In genomic region chr12:88360441-88361119, GRCm38 (mm10) we compare ENCODE assay signal across 8 mouse cellular contexts. TPM values are rescaled to one million over a fixed set of nuclear protein-coding genes. Genes with fewer than 3 reads are reported as not detected.
DNase-seq lines count a peak whose midpoint lies in the region; ATAC-seq and TF ChIP-seq lines count a peak whose summit lies in the region.

Gene Adck1, plus strand, starts transcription at chr12:88360554.

- H3K9ac ChIP-seq in ES-Bruce4 (ENCODE audit: low read depth, poor library complexity, severe bottlenecking): peak within 1 kb of the TSS; percentile 11
- H3K9ac ChIP-seq in forebrain, embryonic 14.5 days (ENCODE audit: low read length): peak within 1 kb of the TSS; percentile 66
- peak within 1 kb of the TSS; percentile 65 for H3K9ac ChIP-seq in neural tube, embryonic 15.5 days (replicated peaks)

- no peaks in the 10 kb centered on the region for H3K9me3 ChIP-seq in ES-Bruce4 (replicated peaks; ENCODE audit: control insufficient read depth, insufficient read depth, low read length, poor library complexity, severe bottlenecking)
- H3K9me3 ChIP-seq in forebrain, embryonic 14.5 days (replicated peaks; ENCODE audit: control insufficient read depth, low read length): no peaks in the 10 kb centered on the region
- H3K9me3 ChIP-seq in neural tube, embryonic 15.5 days (replicated peaks): no peaks in the 10 kb centered on the region

- TF ChIP-seq CTCF in ES-Bruce4 (IDR thresholded peaks at IDR 0.05; ENCODE audit: low read depth, low read length): no peak

- WGBS in forebrain, embryonic 14.5 days: under 1% methylated on average over 38 of the region's 38 CpGs
- WGBS in neural tube, embryonic 15.5 days: under 1% methylated on average over 38 of the region's 38 CpGs

- H3K36me3 ChIP-seq in ES-Bruce4 (ENCODE audit: control insufficient read depth, insufficient read depth, low read length, poor library complexity, severe bottlenecking): no peaks in the 10 kb centered on the region
- no peaks in the 10 kb centered on the region for H3K36me3 ChIP-seq in forebrain, embryonic 14.5 days (ENCODE audit: control insufficient read depth, insufficient read depth, low read length)
- no peaks in the 10 kb centered on the region for H3K36me3 ChIP-seq in neural tube, embryonic 15.5 days

- DNase-seq in forebrain, embryonic 14.5 days (ENCODE audit: low spot score): peak; percentile 96
- peak; percentile 86 to 90 for DNase-seq in heart, postnatal 14 days
- peak; percentile 95 for DNase-seq in layer of hippocampus, adult 11-12 months (ENCODE audit: low spot score)
- DNase-seq in lung, adult 18-20 months: peak; percentile 92
- peak; percentile 89 for DNase-seq in testis, postnatal 14 days (ENCODE audit: low spot score)

- no peaks in the 10 kb centered on the region for H3K4me1 ChIP-seq in ES-Bruce4 (ENCODE audit: control insufficient read depth, insufficient read depth, low read length)
- no peaks in the 10 kb centered on the region for H3K4me1 ChIP-seq in forebrain, embryonic 14.5 days (ENCODE audit: control insufficient read depth, insufficient read depth, low read length)
- H3K4me1 ChIP-seq in neural tube, embryonic 15.5 days: peaks cover 8% of the 10 kb centered on the region; the same call in 1 of the 2 replicates

- H3K27me3 ChIP-seq in ES-Bruce4 (ENCODE audit: control insufficient read depth, insufficient read depth, low read length, poor library complexity, severe bottlenecking): no peaks in the 10 kb centered on the region; the same call in 1 of the 2 replicates
- H3K27me3 ChIP-seq in forebrain, embryonic 14.5 days (replicated peaks; ENCODE audit: control insufficient read depth, insufficient read depth, low read length): no peaks in the 10 kb centered on the region
- no peaks in the 10 kb centered on the region for H3K27me3 ChIP-seq in neural tube, embryonic 15.5 days (replicated peaks)

- TF ChIP-seq EP300 in ES-Bruce4 (IDR thresholded peaks at IDR 0.05; ENCODE audit: insufficient read depth, low read depth, low read length): no peak

- H3K4me3 ChIP-seq in ES-Bruce4 (ENCODE audit: low read depth, low read length): peak within 1 kb of the TSS; percentile 76
- H3K4me3 ChIP-seq in forebrain, embryonic 14.5 days (ENCODE audit: low read depth, low read length): peak within 1 kb of the TSS; percentile 73
- peak within 1 kb of the TSS; percentile 62 for H3K4me3 ChIP-seq in neural tube, embryonic 15.5 days (replicated peaks)

- intact Hi-C loops in heart, postnatal 14 days (cut with DNase I): loop anchor here (10.0 kb wide), 1 partner anchor 96 kb away; no protein-coding TSS in a partner anchor

- peak; percentile 98 for ATAC-seq in cerebellum, adult (ENCODE audit: insufficient number of reproducible peaks, low FRiP score, low TSS enrichment)
- ATAC-seq in forebrain, embryonic 14.5 days: peak; percentile 98
- ATAC-seq in neural tube, embryonic 15.5 days (ENCODE audit: low FRiP score): peak; percentile 97

- TF ChIP-seq POLR2A in ES-Bruce4 (IDR thresholded peaks at IDR 0.05; ENCODE audit: insufficient read depth, low read length): no peak

- H3K4me2 ChIP-seq in forebrain, embryonic 14.5 days (ENCODE audit: low read length): peak within 1 kb of the TSS; percentile 85
- peak within 1 kb of the TSS; percentile 71 for H3K4me2 ChIP-seq in neural tube, embryonic 15.5 days

- H3K27ac ChIP-seq in ES-Bruce4 (ENCODE audit: insufficient read depth, low read length): no peak within 1 kb of the TSS
- H3K27ac ChIP-seq in forebrain, embryonic 14.5 days (ENCODE audit: low read depth, low read length): 0 out of 2 replicates have a peak within 1 kb of the TSS, but pooled peaks have one; percentile 10
- peak within 1 kb of the TSS; percentile 81 for H3K27ac ChIP-seq in neural tube, embryonic 15.5 days (replicated peaks)

RNA-seq across cellular contexts. Expression of gene Adck1, which starts in this region (rescaled TPM):
- 13.6 and 13.7 TPM in 2 replicates for polyA plus RNA-seq in ES-Bruce4 (2011; ENCODE audit: insufficient read depth, insufficient read length, low read depth, missing spikeins)
- 21.0 and 27.8 TPM in 2 replicates for polyA plus RNA-seq in forebrain, embryonic 14.5 days (2014; fragmentation: Nextera tagmentation; extraction: Ambion mirVana)
- 10 to 100 TPM; 24.6 to 25.4 TPM for total RNA-seq in heart, postnatal 14 days (2021)
- polyA plus RNA-seq in neural tube, embryonic 15.5 days (2015; fragmentation: Nextera tagmentation; extraction: Ambion mirVana): 36.9 and 41.6 TPM in 2 replicates

Comparison
In these comparisons a context has a peak if more than half of its experiments do, and no peak if none do; other contexts are left out.
1. H3K9ac ChIP-seq: peak in every context shown above with its lines; median percentile 66 in forebrain, embryonic 14.5 days; 65 in neural tube, embryonic 15.5 days; 11 in ES-Bruce4.